Mouse (Mus musculus) lung, postnatal 14 days (tissue): Measurements from ENCODE around the gene Arhgap23.

Experiments used
- DNase-seq: peaks from one replicate; pipeline ENCODE4 v3.0.0; 2021

Gene Arhgap23

GRCm38 (mm10) chr11:97466444-97467160 lies 51.3 kb downstream of the Arhgap23 start:
- DNase-seq, result no peak

GRCm38 (mm10) chr11:97468639-97469287 lies 53.4 kb downstream of the Arhgap23 start:
- peak; percentile 94 for DNase-seq

- no peak for DNase-seq
Measured at GRCm38 (mm10) chr11:97469828-97470227, 54.5 kb downstream of the Arhgap23 start.

GRCm38 (mm10) chr11:97471276-97471675 lies 55.9 kb downstream of the Arhgap23 start:
- DNase-seq, result no peak

- peak; percentile 72 for DNase-seq
Measured at GRCm38 (mm10) chr11:97476334-97477095, 61.2 kb downstream of the Arhgap23 start.

GRCm38 (mm10) chr11:97477431-97477830 lies 62.1 kb downstream of the Arhgap23 start:
- DNase-seq, result no peak

GRCm38 (mm10) chr11:97478345-97478744 lies 63.0 kb downstream of the Arhgap23 start:
- DNase-seq, result no peak

GRCm38 (mm10) chr11:97479085-97479484 lies 63.8 kb downstream of the Arhgap23 start:
- DNase-seq, result no peak

- DNase-seq, result no peak
Measured at GRCm38 (mm10) chr11:97479824-97480223, 64.5 kb downstream of the Arhgap23 start.

GRCm38 (mm10) chr11:97485661-97486060 lies 70.3 kb downstream of the Arhgap23 start:
- no peak for DNase-seq

- DNase-seq, result no peak
Measured at GRCm38 (mm10) chr11:97487656-97488055, 72.3 kb downstream of the Arhgap23 start.

- DNase-seq, result peak; percentile 79
Measured at GRCm38 (mm10) chr11:97489589-97490324, 74.4 kb downstream of the Arhgap23 start.

GRCm38 (mm10) chr11:97491640-97492039 lies 76.3 kb downstream of the Arhgap23 start:
- no peak for DNase-seq

GRCm38 (mm10) chr11:97492836-97493235 lies 77.5 kb downstream of the Arhgap23 start:
- DNase-seq, result no peak

GRCm38 (mm10) chr11:97497543-97497942 lies 82.2 kb downstream of the Arhgap23 start:
- DNase-seq, result no peak

- no peak for DNase-seq
Measured at GRCm38 (mm10) chr11:97499865-97500719, 84.8 kb downstream of the Arhgap23 start, which contains the start of gene 4933428G20Rik. Gene 4933428G20Rik (minus strand): TSS chr11:97500340.

GRCm38 (mm10) chr11:97500720-97501448 lies 85.6 kb downstream of the Arhgap23 start:
- DNase-seq, result no peak

GRCm38 (mm10) chr11:97502383-97502782 lies 87.0 kb downstream of the Arhgap23 start:
- no peak for DNase-seq

GRCm38 (mm10) chr11:97502846-97503245 lies 87.5 kb downstream of the Arhgap23 start:
- no peak for DNase-seq

GRCm38 (mm10) chr11:97505784-97506183 lies 90.5 kb downstream of the Arhgap23 start:
- no peak for DNase-seq

- no peak for DNase-seq
Measured at GRCm38 (mm10) chr11:97506331-97506730, 91.0 kb downstream of the Arhgap23 start.
